Mouse (Mus musculus): Measurements from ENCODE around the gene Dtx4. TPM values are rescaled to one million over a fixed set of nuclear protein-coding genes. Genes with fewer than 3 reads are reported as not detected.

Gene Dtx4
- total and polyA plus RNA-seq, 3 experiments, result 16.4 to 30.5 (median 21.2) TPM

GRCm38 (mm10) chr19:12488969-12489674 is 12.1 kb downstream of the Dtx4 start:
- no peak overlapping the region for H3K4me3 ChIP-seq (replicated peaks in 1 of 3; ENCODE audit: low read depth in 2 of 3, low read length in 2 of 3, poor library complexity in 1 of 3)
- dilution Hi-C loops (cut with MboI; ENCODE audit: extremely low pct_ligation_motif_present, extremely low pct_unique_long_range_greater_than_20kb, low sequenced_read_pairs) (no loop called here), in situ Hi-C loops (cut with MboI; ENCODE audit: low pct_ligation_motif_present, low pct_unique_long_range_greater_than_20kb, low sequenced_read_pairs) (loop anchor here (25.0 kb wide), 1 partner anchor 477 kb away; no protein-coding TSS in a partner anchor)
- TF ChIP-seq KAT2A (IDR thresholded peaks at IDR 0.05; ENCODE audit: insufficient replicate concordance, low read length) (no peak), JUN (IDR thresholded peaks at IDR 0.05; ENCODE audit: insufficient read depth, low read depth, low read length) (no peak), ELF1 (IDR thresholded peaks at IDR 0.05; ENCODE audit: low read depth, low read length) (no peak), PAX5 (IDR thresholded peaks at IDR 0.05; ENCODE audit: low read length) (no peak), GABPA (IDR thresholded peaks at IDR 0.05; ENCODE audit: insufficient replicate concordance, low read depth, low read length) (no peak), ETS1 (conservative IDR thresholded peaks at IDR 0.05; ENCODE audit: low read depth, low read length) (no peak), CTCF (conservative IDR thresholded peaks at IDR 0.05 in 1 of 2, IDR thresholded peaks at IDR 0.05 in 1 of 2; ENCODE audit: low read depth in 2 of 2, low read length in 2 of 2) (no peak), BHLHE40 (IDR thresholded peaks at IDR 0.05; ENCODE audit: low read depth, low read length) (no peak), MYC (IDR thresholded peaks at IDR 0.05; ENCODE audit: low read depth, low read length) (no peak), CHD2 (IDR thresholded peaks at IDR 0.05; ENCODE audit: low read length) (no peak), POLR2AphosphoS2 (IDR thresholded peaks at IDR 0.05; ENCODE audit: low read depth, low read length) (no peak), ZNF384 (IDR thresholded peaks at IDR 0.05; ENCODE audit: low read depth, low read length) (no peak), RCOR1 (conservative IDR thresholded peaks at IDR 0.05; ENCODE audit: low read depth, low read length) (no peak), TBP (conservative IDR thresholded peaks at IDR 0.05; ENCODE audit: low read depth, low read length) (no peak), NELFE (IDR thresholded peaks at IDR 0.05; ENCODE audit: low read depth, low read length) (no peak), ZKSCAN1 (IDR thresholded peaks at IDR 0.05; ENCODE audit: borderline replicate concordance, low read depth, low read length) (no peak), MXI1 (IDR thresholded peaks at IDR 0.05; ENCODE audit: low read depth, low read length) (no peak), TCF12 (IDR thresholded peaks at IDR 0.05; ENCODE audit: low read depth, low read length) (no peak), MEF2A (IDR thresholded peaks at IDR 0.05; ENCODE audit: borderline replicate concordance, low read depth, low read length) (no peak)
- no peak overlapping the region for H3K9ac ChIP-seq (ENCODE audit: insufficient read depth, low read depth)
- H3K36me3 ChIP-seq (replicated peaks in 1 of 2; ENCODE audit: control insufficient read depth in 1 of 2, insufficient read depth in 1 of 2, low read length in 1 of 2), result peaks cover 65 to 96% of the 10 kb centered on the region in 2 experiments
- DNase-seq (ENCODE audit: extremely low read depth), result no peak
- H3K27ac ChIP-seq (ENCODE audit: insufficient read depth, low read depth), result no peak overlapping the region
- H3K4me1 ChIP-seq (ENCODE audit: control insufficient read depth in 1 of 2, insufficient read depth in 2 of 2), result peaks cover 0 to 46% of the 10 kb centered on the region in 2 experiments; a peak in 3 of 4 replicates
- no peaks in the 10 kb centered on the region; the same call in 1 of the 2 replicates for H3K79me2 ChIP-seq (replicated peaks; ENCODE audit: control insufficient read depth, extremely low read depth, insufficient read depth, poor library complexity, severe bottlenecking)
- H3K9me3 ChIP-seq (replicated peaks; ENCODE audit: low read length), result no peaks in the 10 kb centered on the region
- no peak overlapping the region for H3K4me2 ChIP-seq (ENCODE audit: insufficient read depth, low read depth, poor library complexity, severe bottlenecking)
- H3K27me3 ChIP-seq (replicated peaks), result no peaks in the 10 kb centered on the region

Data from CH12.LX (cell line).